Mouse (Mus musculus) lung, postnatal 0 days (tissue): Measurements from ENCODE around the gene Rsph1.

Source experiments
- CTCF ChIP-seq: IDR thresholded peaks from 2 replicates; pipeline ENCODE4 v1.5.1; 2016; ENCODE audit warnings: antibody characterized with exemption, mild to moderate bottlenecking
- EP300 ChIP-seq: IDR thresholded peaks from 2 replicates; pipeline ENCODE4 v1.6.1; 2016; ENCODE audit warnings: antibody characterized with exemption, mild to moderate bottlenecking, control low read depth

DNA sequence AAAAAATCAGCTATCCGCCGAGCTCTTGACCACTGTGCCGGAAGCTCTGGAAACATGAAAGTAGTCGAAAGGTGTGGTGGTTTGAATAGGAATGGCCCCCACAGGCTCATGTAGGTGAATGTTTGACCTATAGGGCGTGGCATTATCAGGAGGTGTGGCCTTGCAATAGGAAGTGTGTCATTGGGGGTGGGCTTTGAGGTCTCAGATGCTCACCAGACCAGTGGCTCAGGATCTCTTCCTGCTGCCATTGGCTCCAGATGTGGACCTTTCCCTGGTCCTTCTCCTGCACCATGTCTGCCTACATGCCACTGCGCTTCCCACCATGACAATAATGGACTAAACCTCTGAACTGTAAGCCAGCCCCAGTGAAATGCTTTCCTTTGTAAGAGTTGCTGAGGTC is 65.3 kb downstream of the Rsph1 start:
- no peak for TF ChIP-seq CTCF
- TF ChIP-seq EP300: no peak
